Mouse (Mus musculus) CH12.LX (cell line): ENCODE measurements around the gene Map3k6. TPM values are rescaled to one million over a fixed set of nuclear protein-coding genes. Genes with fewer than 3 reads are reported as not detected.

Experiments
- DNase-seq: peaks from one replicate; pipeline ENCODE4 v3.0.0-alpha.2; 2013; ENCODE audit errors: extremely low read depth
- H3K27ac ChIP-seq: 2 replicates; pipeline ENCODE4 v1.5.1; 2012; ENCODE audit warnings: low read depth, mild to moderate bottlenecking, control low read depth, moderate library complexity; ENCODE audit not compliant: insufficient read depth
- H3K27me3 ChIP-seq: replicated peaks from 2 replicates; pipeline ENCODE3; 2012; ENCODE audit warnings: inconsistent platforms
- H3K36me3 ChIP-seq, 2 experiments: replicated peaks in 1 of 2; 2 replicates each; pipeline versions ENCODE3 to v1.6.1; 2012; ENCODE audit warnings: inconsistent platforms in 1 of 2, low read length in 1 of 2, mild to moderate bottlenecking in 1 of 2, mixed read lengths in 1 of 2, moderate library complexity in 1 of 2; ENCODE audit not compliant: control insufficient read depth in 1 of 2, insufficient read depth in 1 of 2
- H3K4me1 ChIP-seq, 2 experiments: 2 replicates each; pipeline ENCODE4 v1.6.1; 2012; ENCODE audit warnings: inconsistent platforms in 1 of 2, moderate library complexity in 1 of 2; ENCODE audit not compliant: insufficient read depth in 2 of 2, control insufficient read depth in 1 of 2
- H3K4me2 ChIP-seq: 2 replicates; pipeline ENCODE4 v1.6.1; 2012; ENCODE audit warnings: low read depth, mild to moderate bottlenecking, control low read depth; ENCODE audit not compliant: poor library complexity, insufficient read depth, severe bottlenecking
- H3K4me3 ChIP-seq, 3 experiments: fragments of 150-350 bp in 1 of 3; sonication (generic) in 1 of 3; replicated peaks in 1 of 3; 2 replicates each; pipeline versions ENCODE3 to v1.5.1; 2011 to 2012; ENCODE audit warnings: low read depth in 2 of 3, low read length in 2 of 3, mild to moderate bottlenecking in 2 of 3, moderate library complexity in 2 of 3, control low read depth in 1 of 3, improper control_type of control experiment in 1 of 3, inconsistent platforms in 1 of 3, mixed read lengths in 1 of 3; ENCODE audit not compliant: poor library complexity in 1 of 3
- H3K79me2 ChIP-seq: replicated peaks from 2 replicates; pipeline ENCODE4 v1.6.1; 2012; ENCODE audit warnings: mild to moderate bottlenecking, moderate library complexity; ENCODE audit not compliant: control insufficient read depth, poor library complexity, insufficient read depth, severe bottlenecking; ENCODE audit errors: extremely low read depth
- H3K9ac ChIP-seq: 2 replicates; pipeline ENCODE4 v1.6.1; 2012; ENCODE audit warnings: low read depth, mild to moderate bottlenecking, control low read depth, moderate library complexity; ENCODE audit not compliant: insufficient read depth
- H3K9me3 ChIP-seq: replicated peaks from 2 replicates; pipeline ENCODE3; 2012; ENCODE audit warnings: low read length, inconsistent platforms, mixed read lengths
- BHLHE40 ChIP-seq: IDR thresholded peaks from 2 replicates; pipeline ENCODE4 v1.6.1; 2011; ENCODE audit warnings: mild to moderate bottlenecking, low read depth, low read length, improper control_type of control experiment
- CHD1 ChIP-seq: IDR thresholded peaks from 2 replicates; pipeline ENCODE4 v1.6.1; 2012; ENCODE audit warnings: low read depth, low read length, improper control_type of control experiment, inconsistent platforms
- CHD2 ChIP-seq: IDR thresholded peaks from 2 replicates; pipeline ENCODE4 v1.6.1; 2011; ENCODE audit warnings: low read length, improper control_type of control experiment
- E2F4 ChIP-seq: IDR thresholded peaks from 2 replicates; pipeline ENCODE4 v1.6.1; 2011; ENCODE audit warnings: low read depth, low read length, improper control_type of control experiment; ENCODE audit not compliant: insufficient replicate concordance
- ELF1 ChIP-seq: IDR thresholded peaks from 2 replicates; pipeline ENCODE4 v1.6.1; 2014; ENCODE audit warnings: low read depth, mild to moderate bottlenecking, inconsistent platforms, low read length, improper control_type of control experiment
- EP300 ChIP-seq: IDR thresholded peaks from 2 replicates; pipeline ENCODE4 v1.6.1; 2011; ENCODE audit warnings: low read length, improper control_type of control experiment
- ETS1 ChIP-seq: conservative IDR thresholded peaks from 2 replicates; pipeline ENCODE4 v1.6.1; 2012; ENCODE audit warnings: low read depth, mild to moderate bottlenecking, inconsistent platforms, low read length, improper control_type of control experiment, moderate library complexity
- HCFC1 ChIP-seq: IDR thresholded peaks from 2 replicates; pipeline ENCODE4 v1.6.1; 2012; ENCODE audit warnings: low read depth, mild to moderate bottlenecking, inconsistent platforms, low read length, improper control_type of control experiment
- IRF4 ChIP-seq: IDR thresholded peaks from 2 replicates; pipeline ENCODE4 v1.6.1; 2014; ENCODE audit warnings: low read depth, mild to moderate bottlenecking, inconsistent platforms, low read length, improper control_type of control experiment
- KAT2A ChIP-seq: IDR thresholded peaks from 2 replicates; pipeline ENCODE4 v1.6.1; 2012; ENCODE audit warnings: low read length, improper control_type of control experiment, inconsistent platforms; ENCODE audit not compliant: insufficient replicate concordance
- MAFK ChIP-seq: IDR thresholded peaks from 2 replicates; pipeline ENCODE4 v1.6.1; 2011; ENCODE audit warnings: low read length, improper control_type of control experiment; ENCODE audit not compliant: insufficient replicate concordance
- MAX ChIP-seq: IDR thresholded peaks from 2 replicates; pipeline ENCODE4 v1.6.1; 2011; ENCODE audit warnings: low read length, improper control_type of control experiment
- MEF2A ChIP-seq: IDR thresholded peaks from 2 replicates; pipeline ENCODE4 v1.6.1; 2014; ENCODE audit warnings: low read depth, mild to moderate bottlenecking, inconsistent platforms, low read length, improper control_type of control experiment, borderline replicate concordance
- MXI1 ChIP-seq: IDR thresholded peaks from 2 replicates; pipeline ENCODE4 v1.6.1; 2011; ENCODE audit warnings: mild to moderate bottlenecking, low read depth, low read length, improper control_type of control experiment
- MYC ChIP-seq: IDR thresholded peaks from 2 replicates; pipeline ENCODE4 v1.6.1; 2011; ENCODE audit warnings: low read depth, mild to moderate bottlenecking, improper control_type of control experiment, low read length
- NELFE ChIP-seq: IDR thresholded peaks from 2 replicates; pipeline ENCODE4 v1.6.1; 2011; ENCODE audit warnings: low read depth, low read length, improper control_type of control experiment
- NRF1 ChIP-seq: IDR thresholded peaks from 2 replicates; pipeline ENCODE4 v1.6.1; 2014; ENCODE audit warnings: low read depth, mild to moderate bottlenecking, inconsistent platforms, low read length, improper control_type of control experiment, moderate library complexity
- PAX5 ChIP-seq: IDR thresholded peaks from 2 replicates; pipeline ENCODE4 v1.6.1; 2012; ENCODE audit warnings: low read length, inconsistent platforms, mixed read lengths
- POLR2A ChIP-seq: IDR thresholded peaks from 2 replicates; pipeline ENCODE4 v1.6.1; 2011; ENCODE audit warnings: low read depth, mild to moderate bottlenecking, improper control_type of control experiment, low read length
- POLR2AphosphoS2 ChIP-seq: IDR thresholded peaks from 2 replicates; pipeline ENCODE4 v1.6.1; 2011; ENCODE audit warnings: low read depth, low read length, improper control_type of control experiment
- RCOR1 ChIP-seq: conservative IDR thresholded peaks from 2 replicates; pipeline ENCODE4 v1.6.1; 2012; ENCODE audit warnings: low read depth, mild to moderate bottlenecking, inconsistent platforms, low read length, improper control_type of control experiment
- SIN3A ChIP-seq: IDR thresholded peaks from 2 replicates; pipeline ENCODE4 v1.6.1; 2012; ENCODE audit warnings: low read length, improper control_type of control experiment, inconsistent platforms
- SMC3 ChIP-seq: IDR thresholded peaks from 2 replicates; pipeline ENCODE4 v1.6.1; 2011; ENCODE audit warnings: low read depth, low read length, improper control_type of control experiment
- TCF12 ChIP-seq: IDR thresholded peaks from 2 replicates; pipeline ENCODE4 v1.6.1; 2014; ENCODE audit warnings: low read depth, mild to moderate bottlenecking, inconsistent platforms, low read length, improper control_type of control experiment
- UBTF ChIP-seq: IDR thresholded peaks from 2 replicates; pipeline ENCODE4 v1.6.1; 2012; ENCODE audit warnings: low read depth, mild to moderate bottlenecking, inconsistent platforms, low read length, improper control_type of control experiment, moderate library complexity
- USF1 ChIP-seq: IDR thresholded peaks from 2 replicates; pipeline ENCODE4 v1.6.1; 2014; ENCODE audit warnings: low read depth, mild to moderate bottlenecking, inconsistent platforms, low read length, improper control_type of control experiment
- USF2 ChIP-seq: conservative IDR thresholded peaks from 2 replicates; pipeline ENCODE4 v1.6.1; 2011; ENCODE audit warnings: low read depth, low read length, improper control_type of control experiment
- ZKSCAN1 ChIP-seq: IDR thresholded peaks from 2 replicates; pipeline ENCODE4 v1.6.1; 2012; ENCODE audit warnings: low read depth, inconsistent platforms, low read length, improper control_type of control experiment, borderline replicate concordance
- dilution Hi-C: fragments of 300-500 bp; cut with MboI; formaldehyde crosslinking; loops from 2 replicates; pipeline ENCODE4 v1.14.3; 2020; ENCODE audit warnings: low sequenced_read_pairs; ENCODE audit not compliant: extremely low pct_unique_long_range_greater_than_20kb, extremely low pct_ligation_motif_present
- in situ Hi-C: fragments of 300-500 bp; cut with MboI; formaldehyde crosslinking; loops from 3 replicates; pipeline ENCODE4 v1.14.3; 2019; ENCODE audit warnings: low sequenced_read_pairs, low pct_ligation_motif_present, low pct_unique_long_range_greater_than_20kb, mixed read lengths
- polyA plus RNA-seq: library from polyadenylated mRNA; unstranded; fragments of >175 nt; gene quantifications from 2 replicates; pipeline ENCODE4 v1.2.1, GENCODE M21; 2012; ENCODE audit warnings: low read depth; ENCODE audit not compliant: insufficient read length
- total RNA-seq, 2 experiments: library from RNA; depleted of rRNA; stranded (reverse); fragments of 300-350 nt in 1 of 2; fragments of >200 nt in 1 of 2; gene quantifications; 2 replicates each; pipeline ENCODE4 v1.2.3; 2012 to 2014

The Map3k6 gene
- total and polyA plus RNA-seq, 3 experiments: 0.21 TPM; not detected in 2

DNA sequence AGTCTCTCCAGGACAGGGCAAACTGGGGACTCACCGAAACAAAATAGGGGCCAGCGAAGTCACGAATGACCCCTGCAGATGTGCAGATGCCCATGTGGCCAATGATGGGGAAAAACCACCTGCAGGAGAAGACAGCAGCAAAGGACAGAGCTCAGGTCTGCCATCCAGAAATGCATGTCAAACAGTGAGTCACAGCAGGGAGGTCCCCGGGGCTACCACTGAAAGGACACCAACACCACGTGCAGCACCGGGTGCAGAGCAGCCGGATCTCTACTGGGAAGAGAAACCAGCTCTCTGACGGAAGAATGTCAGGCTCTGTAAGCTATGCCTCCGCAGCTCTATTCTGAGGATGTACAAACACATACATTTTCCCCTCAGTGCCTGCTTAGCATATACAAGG, 30.3 kb downstream of the Map3k6 start:
- H3K9me3 ChIP-seq: no peaks in the 10 kb centered on the region
- peak overlapping the region; percentile 53 for H3K4me2 ChIP-seq
- peak; percentile 94 for DNase-seq
- no peak overlapping the region; the same call in 1 of the 2 replicates for H3K9ac ChIP-seq
- in situ Hi-C loops (no loop called here), dilution Hi-C loops (no loop called here)
- TF ChIP-seq IRF4: peak; percentile 84
- no peak for TF ChIP-seq KAT2A
- no peak for TF ChIP-seq ZKSCAN1
- TF ChIP-seq USF2: peak; percentile 63
- peak; percentile 98 for TF ChIP-seq MXI1
- TF ChIP-seq POLR2A: peak; percentile 20; the same call in 1 of the 2 replicates
- TF ChIP-seq HCFC1: peak; percentile 41
- peak; percentile 98 for TF ChIP-seq MAX
- TF ChIP-seq ELF1: peak; percentile 48; the same call in 1 of the 2 replicates
- peak; percentile 97 for TF ChIP-seq TCF12
- peak; percentile 90 for TF ChIP-seq SIN3A
- TF ChIP-seq EP300: peak; percentile 92
- TF ChIP-seq MEF2A: peak; percentile 81; the same call in 1 of the 2 replicates
- peak; percentile 98 for TF ChIP-seq MYC
- no peak for TF ChIP-seq E2F4
- TF ChIP-seq RCOR1: no peak
- peak; percentile 99 for TF ChIP-seq BHLHE40
- peak; percentile 76 for TF ChIP-seq USF1
- peak; percentile 97 for TF ChIP-seq ETS1
- peaks cover 45 to 81% of the 10 kb centered on the region in 2 experiments for H3K36me3 ChIP-seq
- H3K27me3 ChIP-seq: no peaks in the 10 kb centered on the region
- peaks cover 23 to 80% of the 10 kb centered on the region in 2 experiments for H3K4me1 ChIP-seq
- H3K4me3 ChIP-seq: peak overlapping the region in 1 of 3 experiments; percentile 18
- H3K27ac ChIP-seq: peak overlapping the region; percentile 93
- peaks cover 53% of the 10 kb centered on the region for H3K79me2 ChIP-seq

DNA sequence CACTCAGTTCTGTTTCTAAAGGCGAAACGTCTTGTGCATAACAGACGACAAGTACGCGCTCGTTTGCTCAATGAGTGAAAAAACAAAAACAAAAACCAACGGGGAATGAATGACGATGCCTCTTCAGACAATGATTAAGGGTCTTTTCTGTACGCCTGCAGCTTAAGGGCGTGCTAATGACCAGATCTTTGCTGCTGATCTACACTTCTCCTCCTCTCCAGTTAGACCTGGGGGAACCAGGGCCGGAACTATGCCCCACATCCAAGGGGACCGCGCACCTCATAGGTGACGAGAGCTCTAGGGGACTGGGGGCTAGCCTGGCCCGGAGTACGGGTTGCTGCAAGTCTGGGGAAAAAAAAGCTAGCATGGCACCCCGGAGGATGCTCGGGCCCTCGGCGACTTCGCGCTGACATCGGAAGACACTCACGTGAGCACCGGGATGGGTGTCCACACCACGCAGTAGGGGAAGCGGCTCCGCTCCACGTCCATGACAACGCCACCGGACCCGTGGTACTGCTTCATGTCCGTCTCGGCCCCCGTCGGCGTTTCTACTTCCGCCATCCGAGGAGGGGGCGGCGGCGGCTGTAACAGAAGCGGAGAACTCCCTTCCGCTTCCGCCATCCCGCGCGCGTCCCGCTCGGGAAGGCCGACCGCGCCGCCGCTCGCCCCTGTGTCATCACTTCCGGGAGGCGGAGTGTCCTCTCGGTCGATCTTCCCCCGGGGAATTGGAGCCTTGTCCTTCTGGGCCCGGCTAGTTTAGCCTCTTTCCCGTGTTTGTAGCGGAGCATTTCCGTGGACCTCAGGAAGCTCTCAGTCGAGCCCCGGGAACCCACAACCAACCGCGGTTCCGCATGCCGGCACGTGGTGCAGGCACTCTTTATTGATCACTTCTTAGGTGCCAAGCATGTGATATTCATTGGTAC, 36.7 kb downstream of the Map3k6 start, which contains the start of gene Tmem222:
TSS of gene Tmem222 (minus strand) at position 689 of the 923 bp plus-strand sequence.
- peak; percentile 97 for DNase-seq
- Histone ChIP-seq H3K27me3 (no peaks in the 10 kb centered on the region), H3K9ac (peak within 1 kb of the TSS; percentile 94), H3K36me3 (peaks cover 10 to 34% of the 10 kb centered on the region in 2 experiments), H3K4me3 (peak within 1 kb of the TSS; percentile 88 to 96 (median 95)), H3K9me3 (no peaks in the 10 kb centered on the region), H3K27ac (peak within 1 kb of the TSS; percentile 87), H3K4me1 (peaks cover 7 to 48% of the 10 kb centered on the region in 2 experiments), H3K4me2 (peak within 1 kb of the TSS; percentile 92), H3K79me2 (peaks cover 49% of the 10 kb centered on the region)
- dilution Hi-C loops (no loop called here), in situ Hi-C loops (no loop called here)
- TF ChIP-seq PAX5: no peak
- peak; percentile 98 for TF ChIP-seq HCFC1
- TF ChIP-seq SMC3: 0 out of 2 replicates have a peak, but pooled peaks have one; percentile 11
- TF ChIP-seq CHD2: peak; percentile 82
- peak; percentile 70 for TF ChIP-seq NRF1
- no peak for TF ChIP-seq MAFK
- peak; percentile 84 for TF ChIP-seq NELFE
- TF ChIP-seq CHD1: no peak
- peak; percentile 91 for TF ChIP-seq MEF2A
- TF ChIP-seq ELF1: peak; percentile 99
- peak; percentile 89 for TF ChIP-seq TCF12
- peak; percentile 32; the same call in 1 of the 2 replicates for TF ChIP-seq UBTF
- peak; percentile 70 for TF ChIP-seq ETS1
- TF ChIP-seq KAT2A: peak; percentile 94; the same call in 1 of the 2 replicates
- peak; percentile 78; the same call in 1 of the 2 replicates for TF ChIP-seq MYC
- no peak for TF ChIP-seq USF1
- no peak for TF ChIP-seq EP300
- peak; percentile 85 for TF ChIP-seq MXI1
- TF ChIP-seq MAX: peak; percentile 86
- peak; percentile 87 for TF ChIP-seq SIN3A
- peak; percentile 83 for TF ChIP-seq POLR2AphosphoS2
